In genomic region chr10:49149714-49150113, GRCm38 (mm10) we compare ENCODE assay signal across 18 mouse cellular contexts.
DNase-seq lines count a peak whose midpoint lies in the region; ATAC-seq lines count a peak whose summit lies in the region.
"Had no signal": no experiment of that assay in that cellular context is flagged by ENCODE, and none has a peak within 500 bp of the region (broad histone marks: within the 10 kb centered on the region; RNA-seq: fewer than 3 reads in every experiment).

No protein-coding gene starts in this region.

- peak; percentile 21; the same call in 1 of the 2 replicates for ATAC-seq in forebrain, embryonic 13.5 days
- ATAC-seq in forebrain, embryonic 14.5 days, result no peak
- ATAC-seq: intestine, embryonic 16.5 days had no signal

- H3K4me1 ChIP-seq in forebrain, embryonic 13.5 days, result no peaks in the 10 kb centered on the region
- no peaks in the 10 kb centered on the region for H3K4me1 ChIP-seq in forebrain, embryonic 14.5 days (ENCODE audit: control insufficient read depth, insufficient read depth, low read length)
- H3K4me1 ChIP-seq in limb, embryonic 10.5 days, result no peaks in the 10 kb centered on the region
- H3K4me1 ChIP-seq: embryonic facial prominence, embryonic 10.5 days; stomach, embryonic 15.5 days had no signal

- H3K36me3 ChIP-seq in forebrain, embryonic 13.5 days (ENCODE audit: poor library complexity, severe bottlenecking), result no peaks in the 10 kb centered on the region
- no peaks in the 10 kb centered on the region for H3K36me3 ChIP-seq in forebrain, embryonic 14.5 days (ENCODE audit: control insufficient read depth, insufficient read depth, low read length)
- no peaks in the 10 kb centered on the region for H3K36me3 ChIP-seq in limb, embryonic 10.5 days
- H3K36me3 ChIP-seq: embryonic facial prominence, embryonic 10.5 days; stomach, embryonic 15.5 days had no signal

- no peak for DNase-seq in forebrain, embryonic 14.5 days (ENCODE audit: low spot score)
- DNase-seq in retina, embryonic 14.5 days (ENCODE audit: low spot score), result peak; percentile 16
- no peak for DNase-seq in retina, postnatal 1 day
- DNase-seq in cerebellum, postnatal 10 days, result peak; percentile 29 to 32
- DNase-seq in limb, embryonic 10.5 days (ENCODE audit: low spot score), result no peak
- no peak for DNase-seq in frontal cortex, postnatal 36 days (ENCODE audit: low spot score in 2 of 2)
- DNase-seq: gastrocnemius, postnatal 36 days; kidney, postnatal 36 days; lung, adult 18-20 months; lung, postnatal 14 days; right cerebral cortex, postnatal 25 days; thymus, adult 2 months had no signal

- no peak overlapping the region for H3K4me3 ChIP-seq in forebrain, embryonic 13.5 days
- H3K4me3 ChIP-seq in forebrain, embryonic 14.5 days (ENCODE audit: low read depth, low read length), result no peak overlapping the region
- H3K4me3 ChIP-seq in limb, embryonic 10.5 days, result no peak overlapping the region
- H3K4me3 ChIP-seq: embryonic facial prominence, embryonic 10.5 days; left cerebral cortex, adult 2 months; stomach, embryonic 15.5 days had no signal

- H3K27ac ChIP-seq in forebrain, embryonic 13.5 days, result no peak overlapping the region
- no peak overlapping the region for H3K27ac ChIP-seq in forebrain, embryonic 14.5 days (ENCODE audit: low read depth, low read length)
- H3K27ac ChIP-seq in limb, embryonic 10.5 days, result no peak overlapping the region
- H3K27ac ChIP-seq: embryonic facial prominence, embryonic 10.5 days; left cerebral cortex, adult 2 months; stomach, embryonic 15.5 days had no signal

- no peak overlapping the region for H3K9ac ChIP-seq in forebrain, embryonic 13.5 days
- H3K9ac ChIP-seq in forebrain, embryonic 14.5 days (ENCODE audit: low read length), result no peak overlapping the region
- H3K9ac ChIP-seq: stomach, embryonic 15.5 days had no signal

- H3K27me3 ChIP-seq in forebrain, embryonic 13.5 days, result no peaks in the 10 kb centered on the region
- H3K27me3 ChIP-seq in forebrain, embryonic 14.5 days (replicated peaks; ENCODE audit: control insufficient read depth, insufficient read depth, low read length), result no peaks in the 10 kb centered on the region
- H3K27me3 ChIP-seq in limb, embryonic 10.5 days (ENCODE audit: low read depth, poor library complexity, severe bottlenecking), result no peaks in the 10 kb centered on the region
- H3K27me3 ChIP-seq: stomach, embryonic 15.5 days had no signal

- no peak overlapping the region for H3K4me2 ChIP-seq in forebrain, embryonic 13.5 days
- no peak overlapping the region for H3K4me2 ChIP-seq in forebrain, embryonic 14.5 days (ENCODE audit: low read length)
- H3K4me2 ChIP-seq: liver, embryonic 11.5 days; stomach, embryonic 15.5 days had no signal

- 81% methylated on average over 4 of the region's 4 CpGs for WGBS in forebrain, embryonic 13.5 days
- WGBS in forebrain, embryonic 14.5 days, result 88% methylated on average over 4 of the region's 4 CpGs
- WGBS in limb, embryonic 10.5 days, result 83% methylated on average over 4 of the region's 4 CpGs

- H3K9me3 ChIP-seq in forebrain, embryonic 13.5 days (replicated peaks), result no peaks in the 10 kb centered on the region
- H3K9me3 ChIP-seq in forebrain, embryonic 14.5 days (replicated peaks; ENCODE audit: control insufficient read depth, low read length), result no peaks in the 10 kb centered on the region
- no peaks in the 10 kb centered on the region for H3K9me3 ChIP-seq in limb, embryonic 10.5 days (replicated peaks)
- H3K9me3 ChIP-seq: embryonic facial prominence, embryonic 10.5 days; stomach, embryonic 15.5 days had no signal

Comparison
In these comparisons a context has a peak if more than half of its experiments do, and no peak if none do; other contexts are left out.
1. DNase-seq: peak in retina, embryonic 14.5 days (single experiment) and cerebellum, postnatal 10 days (2 of 2); none in forebrain, embryonic 14.5 days (single experiment), retina, postnatal 1 day (single experiment), limb, embryonic 10.5 days (single experiment) and frontal cortex, postnatal 36 days (0 of 2).